Mouse (Mus musculus) hematopoietic stem cell, adult 5-6 weeks (primary cell): Measurements from ENCODE around the gene Cptp. TPM values are rescaled to one million over a fixed set of nuclear protein-coding genes. Genes with fewer than 3 reads are reported as not detected.
A peak's percentile ranks its signal among the peaks of the same experiment; 100 is the strongest.

ENCODE experiments used
- ATAC-seq, 2 experiments: fragments of 125-278 bp in 1 of 2; replicated peaks in 1 of 2; 2 replicates each; pipeline ENCODE4 v1.8.0; 2016 to 2017; ENCODE audit warnings: inconsistent platforms in 2 of 2, mild to moderate bottlenecking in 2 of 2, moderate number of reproducible peaks in 2 of 2, low read depth in 1 of 2, moderate TSS enrichment in 1 of 2; ENCODE audit not compliant: low FRiP score in 2 of 2, poor library complexity in 2 of 2, severe bottlenecking in 2 of 2, insufficient read depth in 1 of 2, low TSS enrichment in 1 of 2
- total RNA-seq: library from RNA; stranded (forward); fragments of 172-1452, 232-1000 nt; gene quantifications from 2 replicates; pipeline ENCODE4 v1.2.3, GENCODE M21; 2017

Cptp gene
- total RNA-seq, 1 experiment from 2014 or later, result 8.5 TPM

DNA sequence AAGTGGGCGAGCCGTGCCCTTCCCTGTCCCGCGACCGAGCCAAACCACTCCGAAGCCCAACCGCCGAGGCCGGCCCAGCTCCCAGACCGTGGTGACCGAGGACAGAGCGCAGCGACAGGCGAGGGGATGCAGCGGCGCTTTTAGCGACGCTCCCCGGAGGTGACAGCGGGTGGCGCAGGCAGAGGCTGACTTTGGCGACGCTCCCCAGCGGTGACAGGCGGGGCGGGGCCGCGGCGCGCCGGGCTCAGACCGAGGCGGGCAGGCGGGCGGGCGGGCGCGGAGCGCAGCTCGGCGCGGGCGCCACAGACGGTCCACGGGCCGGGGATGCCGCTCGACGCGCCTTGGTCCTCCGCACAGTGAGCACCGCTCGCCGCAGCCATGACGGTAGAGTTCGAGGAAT lies 22.8 kb upstream of the Cptp start:
- ATAC-seq, result peak in 1 of 2 experiments; percentile 70; a peak in 3 of 4 replicates

DNA sequence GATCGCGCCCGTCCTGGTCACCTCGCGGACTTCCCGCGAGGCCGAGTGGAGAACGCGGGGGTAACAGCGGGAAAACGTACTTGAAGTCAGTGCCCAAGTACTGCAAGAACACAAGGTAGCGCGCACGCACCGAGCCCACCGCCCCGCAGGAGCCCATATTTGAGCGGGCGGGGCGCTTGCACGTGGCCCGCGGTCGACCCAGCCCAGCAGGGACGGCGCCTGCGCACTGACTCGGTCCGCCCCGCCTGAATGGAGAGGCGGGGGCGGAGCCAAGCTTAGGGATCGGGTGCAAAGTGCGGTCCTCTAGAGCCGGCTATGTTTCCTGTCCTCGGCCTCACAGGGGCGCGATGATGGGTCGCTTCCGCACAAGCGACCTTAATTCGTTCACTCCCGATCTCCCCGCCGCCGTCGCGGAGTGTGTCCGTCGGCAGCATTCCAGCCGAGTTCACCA lies 22.3 kb upstream of the Cptp start, which contains the start of the genes Pusl1 and Acap3:
Gene Pusl1 (minus strand): TSS at position 231 of the 451 bp plus-strand sequence.
Gene Acap3 (plus strand): TSS at position 272 of the 451 bp plus-strand sequence.
- peak; percentile 53 to 71 for ATAC-seq

DNA sequence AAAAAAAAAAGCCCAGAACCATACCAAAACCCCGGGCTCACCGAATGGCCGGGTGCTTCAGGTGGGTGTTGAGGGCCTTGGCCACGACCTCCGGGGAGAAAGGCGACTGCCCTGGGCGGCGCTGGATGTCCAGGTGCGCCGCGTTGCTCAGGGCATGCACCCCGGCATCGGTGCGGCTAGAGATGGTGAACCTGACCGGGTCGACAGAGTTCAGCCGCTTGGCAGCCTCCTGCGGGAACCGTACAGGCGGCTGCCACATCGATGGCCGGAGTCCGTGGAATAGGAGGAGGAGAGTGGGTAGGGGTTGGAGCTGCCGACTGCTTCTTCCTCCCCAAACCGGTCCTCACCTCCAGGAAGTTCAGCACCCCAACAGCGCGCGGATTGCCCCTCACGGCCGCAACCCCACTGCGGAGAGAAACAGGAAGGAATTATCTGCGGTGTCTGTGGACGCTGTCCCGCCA lies 21.8 kb upstream of the Cptp start:
- 0 out of 4 replicates have a peak, but pooled peaks of 1 of the 2 experiments have one; percentile 5 for ATAC-seq

DNA sequence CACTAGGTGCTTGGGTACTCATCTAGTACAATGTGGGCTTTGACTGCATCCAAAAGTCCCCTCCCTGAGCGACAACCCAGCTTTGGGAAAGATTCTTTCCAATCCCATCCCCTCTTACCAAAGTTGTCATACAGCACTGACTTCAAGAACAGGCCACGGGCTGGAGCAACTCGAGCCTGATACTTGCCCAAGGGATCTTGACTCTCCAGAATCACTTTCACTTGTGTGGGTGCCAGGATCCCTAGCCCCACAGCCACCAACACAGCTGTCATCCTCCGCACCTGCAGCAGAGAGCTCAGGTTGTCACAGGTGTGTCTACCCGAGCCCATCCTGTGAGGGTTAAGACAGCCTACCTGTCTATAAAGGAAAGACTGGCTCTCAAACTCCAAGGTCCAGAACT lies 20.1 kb upstream of the Cptp start:
- no peak for ATAC-seq

DNA sequence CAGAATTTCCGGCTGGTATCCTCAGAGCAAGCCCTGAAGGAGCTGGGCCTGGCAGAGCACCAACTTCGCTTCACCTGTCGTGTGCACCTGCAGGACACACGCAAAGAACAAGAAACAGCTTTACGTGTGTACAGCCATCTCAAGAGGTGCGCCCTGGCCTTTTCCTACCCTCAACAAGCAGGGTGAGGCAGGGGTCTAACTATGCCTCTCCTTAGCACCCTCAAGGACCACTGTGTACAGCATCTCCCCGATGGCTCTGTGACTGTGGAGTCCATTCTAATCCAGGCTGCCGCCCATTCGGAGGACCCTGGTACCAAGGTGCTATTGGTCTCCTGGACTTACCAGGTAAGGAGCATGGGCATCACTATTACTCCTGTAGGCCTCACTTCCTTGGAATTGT lies 18.9 kb upstream of the Cptp start:
- ATAC-seq, result no peak

DNA sequence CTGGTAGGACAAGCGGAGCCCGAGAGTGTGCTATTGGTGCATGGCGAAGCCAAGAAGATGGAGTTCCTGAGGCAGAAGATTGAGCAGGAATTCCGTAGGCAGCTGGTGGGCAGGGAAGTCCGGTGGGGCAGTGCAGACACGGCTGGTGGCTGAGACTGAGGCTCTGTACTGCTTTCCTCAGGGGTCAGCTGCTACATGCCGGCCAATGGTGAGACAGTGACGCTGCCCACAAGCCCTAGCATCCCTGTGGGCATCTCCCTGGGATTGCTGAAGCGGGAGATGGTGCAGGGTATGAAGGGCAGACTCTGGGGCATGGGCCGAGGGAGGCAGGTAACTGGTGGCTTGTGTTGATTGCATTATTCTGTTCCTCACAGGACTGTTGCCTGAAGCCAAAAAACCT lies 18.4 kb upstream of the Cptp start:
- no peak for ATAC-seq

DNA sequence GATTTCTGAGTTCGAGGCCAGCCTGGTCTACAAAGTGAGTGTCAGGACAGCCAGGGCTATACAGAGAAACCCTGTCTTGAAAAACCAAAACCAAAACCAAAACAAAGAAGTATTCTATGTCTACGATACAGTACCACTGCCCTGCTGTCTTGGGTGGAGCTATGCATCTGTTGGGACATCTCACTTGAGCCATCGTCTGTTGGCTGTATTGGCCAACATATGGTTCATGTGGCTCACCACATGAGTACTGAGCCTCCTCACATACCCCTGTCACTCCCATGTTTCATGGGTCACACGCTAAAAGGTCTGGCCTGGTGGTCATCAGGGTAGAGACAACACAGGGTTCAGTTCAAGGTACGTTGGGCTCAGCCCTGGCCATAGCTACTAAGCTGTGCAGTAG lies 17.1 kb upstream of the Cptp start:
- ATAC-seq, result peak in 1 of 2 experiments; percentile 39; a peak in 1 of 4 replicates

DNA sequence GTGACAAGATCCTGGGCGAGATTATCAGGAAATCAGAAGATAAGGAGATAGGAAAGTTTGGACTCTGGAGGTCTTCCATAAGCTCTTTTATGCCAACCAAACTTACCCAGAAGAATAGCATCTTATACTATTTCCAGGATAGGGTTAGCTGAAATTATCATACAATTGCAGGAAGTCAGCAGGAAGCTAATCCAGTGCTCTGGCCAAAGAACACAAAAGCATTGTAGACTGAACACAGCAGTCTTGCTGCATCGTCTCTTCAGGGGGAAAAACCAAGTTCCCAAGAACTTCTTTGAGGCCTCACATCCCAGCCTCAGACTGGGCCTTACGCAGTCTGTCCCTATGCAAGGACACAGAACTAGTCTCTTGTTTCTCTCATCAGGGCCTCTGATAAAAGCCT lies 14.3 kb upstream of the Cptp start:
- no peak for ATAC-seq

DNA sequence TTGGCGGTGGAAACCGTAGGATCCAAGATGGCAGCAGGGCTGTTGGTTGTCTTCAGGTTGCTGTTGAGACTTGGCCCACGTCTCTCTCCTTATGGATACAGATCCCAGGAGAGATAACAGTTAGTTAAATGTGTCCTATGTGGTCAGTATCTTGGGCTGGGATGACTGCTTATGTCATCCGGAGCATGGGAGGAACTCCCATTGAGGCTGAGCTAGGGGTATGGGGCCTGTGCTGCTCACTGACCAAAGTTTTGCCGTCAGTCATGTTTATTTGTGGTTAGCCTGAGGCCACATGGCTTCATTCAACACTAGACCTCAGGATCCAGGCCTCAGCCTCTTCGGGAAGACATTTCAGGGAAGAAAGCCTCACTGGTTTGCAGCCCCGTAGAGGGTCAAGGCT lies 2.2 kb upstream of the Cptp start:
- ATAC-seq, result no peak

DNA sequence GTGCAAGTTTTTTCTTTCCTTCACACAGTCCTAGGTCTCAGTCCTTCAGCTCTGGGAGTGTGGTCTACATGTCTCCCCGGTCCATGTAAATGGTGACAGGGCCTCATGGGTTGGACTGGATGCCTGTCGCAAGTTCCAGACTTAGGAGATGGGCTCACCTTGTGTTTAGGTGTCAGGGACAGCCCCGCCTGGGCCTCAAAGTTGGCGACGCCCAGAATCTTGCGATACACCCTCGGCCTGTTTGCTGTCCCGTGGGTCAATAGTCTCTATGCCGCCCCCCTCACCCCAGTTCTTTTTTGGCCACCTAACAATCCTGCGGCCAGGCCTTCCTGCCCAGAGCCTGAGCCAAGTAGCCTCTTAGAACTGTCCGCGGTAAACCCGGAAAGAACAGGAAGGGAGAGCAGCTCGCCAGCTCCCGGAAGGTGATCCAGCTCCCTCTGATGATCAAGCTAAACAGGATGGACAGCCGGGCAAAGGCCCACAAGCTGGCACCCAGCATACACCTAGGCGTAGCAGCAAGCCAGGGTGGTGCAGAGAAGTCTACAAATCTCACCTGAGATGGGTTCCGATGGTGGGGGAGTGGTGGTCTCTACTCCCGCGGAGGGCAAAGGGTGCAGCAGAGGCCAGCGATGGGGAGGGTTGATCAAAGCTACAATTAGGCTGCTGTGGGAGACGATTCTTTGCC lies 484 bp downstream of the Cptp start:
- ATAC-seq, result peak; percentile 17 to 19; a peak in 2 of 4 replicates

DNA sequence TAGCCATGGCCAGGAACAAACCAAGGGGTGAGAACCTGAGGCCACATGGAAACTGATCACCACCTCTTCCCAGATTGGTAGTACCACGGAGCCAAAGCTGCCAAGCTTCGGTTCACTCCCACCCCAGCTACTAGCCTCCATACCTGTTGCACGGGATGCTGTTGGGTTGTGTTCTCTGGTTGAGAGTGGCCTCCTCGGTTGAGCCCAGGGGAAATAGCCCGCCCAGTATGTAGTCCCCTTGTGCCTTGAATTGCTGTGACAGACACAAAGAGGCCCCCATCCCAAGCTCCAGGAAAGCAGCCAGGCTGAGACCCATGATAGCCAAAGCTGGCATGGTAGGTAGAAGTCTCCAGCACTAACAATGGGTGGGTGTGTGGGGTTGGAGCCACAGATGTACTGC lies 6.2 kb downstream of the Cptp start, which contains the start of gene Tas1r3:
Gene Tas1r3 (minus strand): TSS at position 362 of the 400 bp plus-strand sequence.
- ATAC-seq, result no peak

DNA sequence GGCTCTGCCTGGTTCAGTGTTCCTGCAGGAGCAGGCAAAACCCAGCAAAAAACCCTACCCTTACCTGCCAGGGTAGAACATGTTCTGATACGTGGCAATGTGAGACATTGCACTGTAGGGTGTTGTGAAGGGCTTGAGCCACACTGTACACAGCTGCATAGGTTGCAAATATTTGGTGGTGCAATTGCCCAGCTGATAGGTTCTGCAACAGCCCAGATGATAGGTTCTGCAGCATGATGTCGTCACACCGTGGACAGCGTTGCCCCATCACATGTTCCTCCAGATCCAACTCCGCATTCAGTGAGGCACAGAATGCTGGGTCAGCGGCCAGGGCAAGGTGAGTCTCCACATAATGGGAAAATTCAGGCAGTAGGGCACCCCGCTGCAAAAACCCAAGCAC lies 7.5 kb downstream of the Cptp start:
- ATAC-seq, result peak; percentile 38 to 45; a peak in 1 of 4 replicates

DNA sequence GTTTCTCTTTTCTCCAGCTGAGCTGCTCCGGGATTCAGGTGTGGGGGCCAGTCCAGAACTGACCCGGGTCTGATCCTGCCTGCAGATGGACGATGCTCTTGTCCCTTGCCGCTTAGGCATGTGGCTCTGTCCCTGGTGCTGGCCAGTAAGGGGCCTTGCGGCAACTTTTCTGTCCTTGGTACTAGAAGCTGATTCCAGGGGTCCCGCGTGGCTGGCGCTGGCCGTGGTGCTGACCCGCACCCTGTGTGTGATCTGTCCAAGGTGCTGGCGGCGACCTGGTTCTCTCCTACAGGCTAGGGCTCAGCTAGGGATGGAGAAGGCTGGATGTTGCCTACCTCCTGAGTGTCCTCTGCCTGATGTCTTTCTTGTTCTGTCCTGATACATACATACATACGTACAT lies 9.9 kb downstream of the Cptp start:
- ATAC-seq, result peak; percentile 31 to 37; a peak in 1 of 4 replicates

DNA sequence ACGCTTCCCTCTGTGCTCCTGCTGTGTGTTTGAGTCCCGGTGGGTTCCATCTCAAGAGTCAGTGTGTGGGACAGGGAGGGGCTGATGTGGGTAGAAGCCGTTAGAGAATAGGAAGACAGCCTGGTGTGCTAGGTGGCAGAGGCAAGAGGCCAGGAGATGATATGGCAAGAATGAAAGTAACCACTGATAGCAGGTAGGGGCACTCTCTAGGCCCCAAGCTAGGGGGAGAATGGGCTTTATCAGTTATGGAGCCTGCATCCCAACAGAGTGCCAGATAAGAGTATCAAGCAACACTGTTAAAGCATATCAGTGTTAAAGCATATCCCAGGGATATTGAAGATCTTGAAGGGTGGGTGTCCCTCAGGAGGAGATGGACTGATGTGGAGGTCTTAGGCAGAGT lies 12.4 kb downstream of the Cptp start:
- ATAC-seq, result no peak

DNA sequence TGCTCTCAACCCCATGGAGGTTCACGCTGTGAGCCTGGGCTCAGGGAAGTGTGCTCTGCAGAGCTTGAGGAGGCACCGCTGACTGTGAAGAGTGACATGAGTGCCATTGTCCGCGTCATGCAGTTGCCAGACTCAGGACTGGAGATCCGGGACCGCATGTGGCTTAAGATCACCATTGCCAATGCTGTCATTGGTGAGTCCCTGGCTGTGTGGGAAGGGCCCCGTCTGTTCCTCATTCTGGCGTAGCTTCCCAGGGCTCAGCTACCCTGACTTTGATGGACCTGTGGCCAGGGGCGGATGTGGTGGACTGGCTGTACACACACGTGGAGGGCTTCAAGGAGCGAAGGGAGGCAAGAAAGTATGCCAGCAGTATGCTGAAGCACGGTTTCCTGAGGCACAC lies 13.2 kb downstream of the Cptp start:
- ATAC-seq, result 0 out of 4 replicates have a peak, but pooled peaks of 1 of the 2 experiments have one; percentile 11

DNA sequence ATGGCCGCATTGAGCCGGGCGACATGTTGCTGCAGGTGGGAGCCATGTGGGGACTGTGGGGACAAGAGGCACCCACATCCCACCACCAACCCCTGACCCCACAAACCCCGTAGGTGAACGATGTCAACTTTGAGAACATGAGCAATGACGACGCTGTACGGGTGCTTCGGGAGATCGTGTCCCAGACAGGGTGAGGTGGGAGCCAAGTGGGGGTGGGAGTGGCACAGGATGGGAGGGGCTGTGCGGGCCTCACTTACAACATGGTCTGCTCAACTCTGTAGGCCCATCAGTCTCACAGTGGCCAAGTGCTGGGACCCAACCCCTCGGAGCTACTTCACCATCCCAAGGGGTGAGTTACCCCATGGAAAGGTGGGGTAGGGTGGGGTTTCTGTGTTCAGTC lies 14.2 kb downstream of the Cptp start:
- no peak for ATAC-seq

DNA sequence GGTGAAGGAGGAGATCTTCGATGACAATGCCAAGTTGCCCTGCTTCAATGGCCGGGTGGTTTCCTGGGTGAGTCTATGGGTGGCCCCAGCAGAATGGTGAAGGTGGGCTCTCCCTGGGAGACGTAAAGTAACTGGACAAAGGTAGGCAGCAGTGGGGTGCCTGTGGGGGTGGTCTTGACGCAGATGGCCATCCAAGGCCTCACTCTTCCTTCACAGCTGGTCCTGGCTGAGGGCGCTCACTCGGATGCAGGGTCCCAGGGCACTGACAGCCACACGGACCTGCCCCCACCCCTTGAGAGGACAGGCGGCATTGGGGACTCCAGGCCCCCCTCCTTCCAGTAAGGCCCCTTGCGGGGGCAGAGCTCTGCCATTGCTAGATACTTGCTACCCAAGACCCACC lies 15.8 kb downstream of the Cptp start:
- no peak for ATAC-seq

DNA sequence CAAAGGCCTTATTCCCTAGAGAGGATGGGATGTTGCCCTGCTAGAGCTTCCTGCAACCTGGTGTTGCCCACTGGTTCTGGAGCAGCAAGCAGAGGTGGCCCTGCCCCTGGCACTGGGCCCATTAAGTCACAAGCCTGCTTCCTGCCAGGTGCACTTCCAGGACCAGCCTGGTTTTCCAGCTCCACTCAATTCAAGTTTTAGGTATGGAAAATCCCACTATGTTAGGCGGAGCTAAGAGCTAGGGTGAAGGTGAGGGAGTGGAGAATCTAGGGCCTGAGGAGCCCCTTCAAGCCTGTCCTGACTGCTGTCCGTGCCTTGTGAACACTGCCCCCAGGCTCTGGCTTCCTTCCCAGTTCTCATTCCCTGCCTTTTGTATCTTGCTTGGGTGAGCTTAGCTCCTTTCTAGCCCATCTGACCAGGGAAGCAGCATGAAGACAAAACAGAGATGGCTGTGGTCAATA lies 17.3 kb downstream of the Cptp start:
- ATAC-seq, result no peak

DNA sequence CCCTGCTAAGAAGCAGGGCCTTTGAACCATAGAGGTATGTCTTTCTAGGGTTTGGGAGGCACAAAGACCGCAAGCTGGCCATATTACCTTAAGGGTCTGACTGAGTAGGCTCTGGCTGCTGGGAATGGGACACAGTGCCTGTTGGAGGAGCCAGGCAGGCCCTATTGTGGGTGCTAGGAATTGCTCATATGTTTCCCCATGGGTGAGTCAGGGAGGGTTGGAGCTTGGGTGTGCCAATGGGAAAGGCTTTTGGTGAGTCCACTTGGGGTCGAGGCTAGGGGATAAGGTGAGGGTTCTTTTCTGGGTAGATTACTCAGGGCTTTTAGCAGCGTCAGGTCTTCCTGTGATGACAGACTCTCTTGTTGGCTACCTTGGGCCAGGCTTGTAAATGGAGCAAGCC lies 17.9 kb downstream of the Cptp start:
- no peak for ATAC-seq
